Mouse (Mus musculus) lung, postnatal 0 days (tissue): Measurements from ENCODE around the gene Strip1.

Source experiments
- CTCF ChIP-seq: IDR thresholded peaks from 2 replicates; pipeline ENCODE4 v1.5.1; 2016; ENCODE audit warnings: antibody characterized with exemption, mild to moderate bottlenecking
- EP300 ChIP-seq: IDR thresholded peaks from 2 replicates; pipeline ENCODE4 v1.6.1; 2016; ENCODE audit warnings: antibody characterized with exemption, mild to moderate bottlenecking, control low read depth

DNA sequence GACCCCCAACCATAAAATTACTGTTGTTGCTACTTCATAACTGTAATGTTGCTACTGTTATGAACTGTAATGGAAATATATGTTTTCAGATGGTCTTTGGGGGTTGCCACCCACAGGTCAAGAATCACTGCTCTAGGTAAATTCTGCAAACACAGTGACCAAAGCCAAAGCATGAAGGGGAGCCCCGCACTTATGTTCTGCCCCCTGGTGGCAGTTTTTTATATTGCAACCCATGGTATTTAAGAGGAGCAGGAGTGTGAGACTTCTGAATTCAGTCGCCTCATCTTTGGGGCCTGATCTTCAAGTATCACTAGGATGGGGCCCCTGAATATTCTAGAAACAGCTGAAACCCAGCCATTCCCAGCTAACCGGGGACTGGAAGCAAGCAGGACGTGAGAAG is 52.0 kb downstream of the Strip1 start:
- peak; percentile 81 for TF ChIP-seq CTCF
- no peak for TF ChIP-seq EP300
